Mouse (Mus musculus): ENCODE data around the gene Pdia4.
"Not testable (repeated sequence)": the region's sequence is repeated elsewhere in the genome, so short reads cannot be mapped to it uniquely, and the experiment has no call there.

DNA sequence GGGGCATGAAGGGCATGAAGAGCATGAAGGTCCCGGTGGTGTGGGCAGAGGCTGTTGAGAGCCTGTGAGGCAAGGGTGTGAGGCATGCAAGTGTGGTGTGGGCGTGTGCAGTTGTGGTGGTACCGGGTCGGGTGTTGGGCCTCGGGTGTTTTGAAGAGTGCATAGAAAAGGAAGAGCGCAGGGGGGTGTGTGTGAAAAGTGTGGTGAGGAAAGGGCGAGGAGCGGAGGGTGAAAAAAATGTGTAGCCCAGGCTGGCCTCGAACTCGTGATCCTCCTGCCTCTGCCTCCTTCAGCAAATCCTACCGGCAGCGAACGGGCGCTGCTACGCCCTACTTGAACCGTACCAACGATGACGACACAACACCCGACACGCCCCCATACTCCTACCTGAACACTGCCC lies 45.9 kb downstream of the Pdia4 start:
- TF ChIP-seq CTCF (IDR thresholded peaks at IDR 0.05; ENCODE audit: control insufficient read depth, insufficient read depth, insufficient read length); USF1 (IDR thresholded peaks at IDR 0.05; ENCODE audit: low read depth); MYOD1 (IDR thresholded peaks at IDR 0.05; ENCODE audit: control insufficient read depth, insufficient read length, low read depth); CEBPB (IDR thresholded peaks at IDR 0.05; ENCODE audit: low read depth): not testable (repeated sequence)
